Mouse (Mus musculus) midbrain, embryonic 11.5 days (tissue): ENCODE measurements around the gene Frzb. TPM values are rescaled to one million over a fixed set of nuclear protein-coding genes. Genes with fewer than 3 reads are reported as not detected.

Experiments
- ATAC-seq: fragments of 200-750 bp; cut with Nextera tagmentation; 2 replicates; pipeline ENCODE4 v1.8.0; 2017; ENCODE audit warnings: moderate TSS enrichment, moderate library complexity; ENCODE audit not compliant: low FRiP score
- DNase-seq: peaks from one replicate; pipeline ENCODE4 v3.0.0; 2015; ENCODE audit warnings: low spot score; ENCODE audit errors: missing footprints
- H3K27ac ChIP-seq: fragments of 300-500 bp; sonication (generic); 2 replicates; pipeline ENCODE4 v1.5.1; 2014; ENCODE audit warnings: low read depth, low read length
- H3K27me3 ChIP-seq: fragments of 300-500 bp; sonication (generic); 2 replicates; pipeline ENCODE4 v1.6.1; 2014; ENCODE audit warnings: mild to moderate bottlenecking, low read length, moderate library complexity, mixed read lengths; ENCODE audit not compliant: control insufficient read depth, insufficient read depth
- H3K36me3 ChIP-seq: fragments of 300-500 bp; sonication (generic); 2 replicates; pipeline ENCODE4 v1.6.1; 2014; ENCODE audit warnings: mild to moderate bottlenecking, low read length, moderate library complexity, mixed read lengths; ENCODE audit not compliant: control insufficient read depth, insufficient read depth
- H3K4me1 ChIP-seq: fragments of 300-500 bp; sonication (generic); 2 replicates; pipeline ENCODE4 v1.6.1; 2014; ENCODE audit warnings: low read length; ENCODE audit not compliant: control insufficient read depth, insufficient read depth
- H3K4me2 ChIP-seq: fragments of 300-500 bp; sonication (generic); 2 replicates; pipeline ENCODE4 v1.6.1; 2014; ENCODE audit warnings: mild to moderate bottlenecking, moderate library complexity
- H3K4me3 ChIP-seq: fragments of 300-500 bp; sonication (generic); 2 replicates; pipeline ENCODE4 v1.5.1; 2014; ENCODE audit warnings: low read depth, low read length
- H3K9ac ChIP-seq: fragments of 300-500 bp; sonication (generic); 2 replicates; pipeline ENCODE4 v1.6.1; 2014; ENCODE audit warnings: low read length
- H3K9me3 ChIP-seq: fragments of 300-500 bp; sonication (generic); 2 replicates; pipeline ENCODE4 v1.6.1; 2016; ENCODE audit warnings: low read length; ENCODE audit not compliant: control insufficient read depth
- WGBS: fragments of 180-500 bp; shearing (Covaris S2); extraction: QIAGEN DNeasy Blood & Tissue Kit; methylation state at CpG from one replicate; pipeline ENCODE4 v1.1.7; 2014; 5-methylcytosine and 5-hydroxymethylcytosine counted together
- polyA plus RNA-seq: library from polyadenylated mRNA; unstranded; fragments of >200 nt; fragmentation: Nextera tagmentation; extraction: Ambion mirVana; gene quantifications from 2 replicates; pipeline ENCODE4 v1.2.1, GENCODE M21; 2014

Frzb gene
- polyA plus RNA-seq, 1 experiment from 2014 or later: 11.4 TPM

DNA sequence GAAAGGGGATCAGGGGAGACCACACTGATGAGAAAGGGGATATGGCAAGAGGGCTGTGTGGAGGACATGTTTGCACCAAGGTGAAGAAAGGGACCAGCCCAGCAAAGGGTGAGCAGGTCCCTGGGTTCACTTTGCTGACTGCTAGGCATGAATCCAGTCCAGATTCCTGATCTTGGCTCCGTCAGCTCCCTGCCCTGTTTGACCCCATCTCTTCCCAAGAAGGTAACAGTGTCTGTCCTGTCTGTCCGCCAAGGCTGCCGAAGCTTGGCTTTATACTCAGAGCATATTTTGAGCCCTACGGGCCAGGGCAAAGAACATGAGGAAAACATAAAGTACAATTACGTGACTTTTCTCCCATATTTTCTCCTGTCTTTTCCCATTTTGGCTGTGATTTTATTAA lies 67.6 kb downstream of the Frzb start:
- no peak overlapping the region for H3K4me3 ChIP-seq
- no peak overlapping the region for H3K4me2 ChIP-seq
- 82% methylated on average over 5 of the region's 5 CpGs for WGBS
- DNase-seq (no peak), ATAC-seq (no peak)
- no peaks in the 10 kb centered on the region for H3K9me3 ChIP-seq
- no peaks in the 10 kb centered on the region for H3K4me1 ChIP-seq
- H3K27ac ChIP-seq: no peak overlapping the region
- no peaks in the 10 kb centered on the region for H3K36me3 ChIP-seq
- no peak overlapping the region for H3K9ac ChIP-seq
- no peaks in the 10 kb centered on the region for H3K27me3 ChIP-seq

DNA sequence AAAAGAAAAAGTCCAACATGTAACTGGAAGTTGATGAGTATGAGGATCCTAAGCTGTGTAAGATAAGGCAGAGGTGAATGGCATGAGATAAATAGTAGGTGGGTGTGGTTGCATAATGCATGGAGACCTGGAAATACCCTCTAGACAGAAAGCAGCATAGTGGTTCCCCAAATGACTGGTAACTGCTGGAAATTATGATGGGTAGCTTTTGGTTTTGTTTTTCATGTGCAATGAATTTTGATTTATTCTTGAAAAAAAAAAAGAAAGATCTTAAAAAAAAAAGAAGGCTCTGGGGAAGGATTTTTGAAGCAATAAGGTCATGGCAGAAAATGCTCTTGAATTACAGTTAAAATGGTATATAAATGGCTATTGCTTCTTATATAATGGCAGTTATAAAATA lies 72.5 kb downstream of the Frzb start:
- no peak overlapping the region for H3K4me2 ChIP-seq
- ATAC-seq (no peak), DNase-seq (no peak)
- H3K4me1 ChIP-seq: no peaks in the 10 kb centered on the region
- H3K9ac ChIP-seq: no peak overlapping the region
- H3K4me3 ChIP-seq: no peak overlapping the region
- no peak overlapping the region for H3K27ac ChIP-seq
- no peaks in the 10 kb centered on the region for H3K9me3 ChIP-seq
- no peaks in the 10 kb centered on the region for H3K36me3 ChIP-seq
- no peaks in the 10 kb centered on the region for H3K27me3 ChIP-seq

- 85% methylated on average over 8 of the region's 8 CpGs for whole genome bisulfite sequencing
- H3K27ac ChIP-seq: no peak overlapping the region
- DNase-seq (no peak), ATAC-seq (no peak)
- H3K36me3 ChIP-seq: no peaks in the 10 kb centered on the region
- no peaks in the 10 kb centered on the region for H3K4me1 ChIP-seq
- no peak overlapping the region for H3K9ac ChIP-seq
- no peaks in the 10 kb centered on the region for H3K27me3 ChIP-seq
- H3K4me3 ChIP-seq: no peak overlapping the region
- H3K9me3 ChIP-seq: no peaks in the 10 kb centered on the region
- no peak overlapping the region for H3K4me2 ChIP-seq
Observed at GRCm38 (mm10) chr2:80371458-80371857, 76.0 kb downstream of the Frzb start.

Other genes starting within 250 kb of the Frzb start
- gene Prdx6b, start 155.2 kb downstream of the Frzb start, polyA plus RNA-seq: not detected in 2 replicates
- gene Dnajc10, start 132.2 kb downstream of the Frzb start, polyA plus RNA-seq: 98.1 and 111 TPM in 2 replicates
- 65.4 and 71.1 TPM in 2 replicates for gene Nckap1, start 133.8 kb upstream of the Frzb start, polyA plus RNA-seq
- gene Dusp19, start 169.4 kb upstream of the Frzb start, polyA plus RNA-seq: 17.8 and 20.2 TPM in 2 replicates
- gene Nup35, start 169.6 kb upstream of the Frzb start, polyA plus RNA-seq: 71.2 and 71.7 TPM in 2 replicates